Mouse (Mus musculus) leukemia stem cell, adult 10-12 weeks (primary cell): Measurements from ENCODE around the gene Uggt1. TPM values are rescaled to one million over a fixed set of nuclear protein-coding genes. Genes with fewer than 3 reads are reported as not detected.

Experiments
- polyA plus RNA-seq: library from polyadenylated mRNA; stranded (reverse); fragments of >175 nt; gene quantifications from 2 replicates; pipeline ENCODE4 v1.2.3, GENCODE M21; 2012; ENCODE audit warnings: low replicate concordance

Uggt1 gene
- polyA plus RNA-seq = 3.7 and 7.1 TPM in 2 replicates

DNA sequence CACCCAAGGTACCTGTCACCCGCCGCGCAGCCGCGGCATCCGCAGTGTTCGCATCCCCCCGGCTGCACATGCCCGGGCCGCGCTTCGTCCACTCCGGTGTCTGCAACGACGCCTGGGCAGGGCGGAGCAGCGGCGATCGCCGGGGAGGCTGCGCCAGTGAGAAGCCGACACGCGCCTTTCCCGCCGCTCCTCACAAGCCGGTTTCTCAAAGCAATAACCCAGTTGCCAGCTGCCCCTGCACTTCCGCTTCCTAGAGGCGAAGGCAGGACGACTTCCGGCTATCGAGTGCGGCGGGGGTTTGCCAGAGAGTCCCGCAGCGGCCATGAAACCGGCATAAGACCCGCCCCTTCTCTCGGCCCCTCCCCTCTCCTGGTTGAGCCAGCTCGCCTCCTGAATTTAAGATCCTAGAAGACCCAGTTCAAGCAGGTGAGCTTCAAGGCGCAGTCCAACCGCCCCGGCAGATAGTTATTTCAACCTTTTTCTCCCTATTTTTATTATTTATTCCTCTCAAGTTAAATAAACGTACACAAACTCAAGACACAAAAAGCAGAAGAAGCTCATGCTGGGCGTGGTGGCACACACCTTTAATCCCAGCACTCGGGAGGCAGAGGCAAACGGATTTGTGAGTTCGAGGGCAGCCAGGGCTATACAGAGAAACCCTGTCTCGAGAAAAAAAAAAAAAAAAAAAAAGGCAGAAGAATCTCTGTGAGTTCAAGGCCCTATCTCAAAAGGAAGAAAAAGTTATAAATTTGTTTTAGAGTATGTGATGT, at the start of gene Uggt1:
Gene Uggt1 (minus strand): TSS at position 663 of the 770 bp plus-strand sequence.

DNA sequence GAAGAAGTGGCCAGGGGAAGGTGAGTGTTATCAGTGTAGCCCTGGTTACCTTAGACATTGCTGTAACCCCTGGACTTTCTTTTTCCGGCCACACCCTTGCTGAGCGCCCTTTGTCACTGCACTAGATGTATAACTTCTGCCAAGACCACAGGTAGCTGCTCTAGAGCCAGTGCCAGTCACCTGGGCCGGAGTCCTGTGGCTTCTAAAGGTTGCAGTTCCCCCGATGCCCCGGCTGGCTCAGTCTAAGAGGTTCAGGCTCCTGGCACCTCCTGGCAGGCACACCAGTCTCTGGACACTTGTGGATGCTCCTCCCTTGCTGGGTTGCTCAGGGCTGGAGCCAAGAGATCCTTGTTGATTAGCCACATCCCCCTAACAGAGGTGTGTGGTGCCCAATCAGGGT, 29.9 kb upstream of the Uggt1 start, which contains the start of gene Neurl3:
Gene Neurl3 (minus strand): TSS at position 225 of the 400 bp plus-strand sequence.

Other genes starting within 250 kb of the Uggt1 start
- 100 and 155 TPM in 2 replicates for gene Hs6st1, start 176.3 kb downstream of the Uggt1 start, polyA plus RNA-seq
- gene Neurl3, start 30.0 kb upstream of the Uggt1 start, polyA plus RNA-seq = 5.3 and 6.6 TPM in 2 replicates
- gene Arid5a, start 63.0 kb upstream of the Uggt1 start, polyA plus RNA-seq = 39.1 and 55.7 TPM in 2 replicates
- 7.5 and 26.5 TPM in 2 replicates for gene Kansl3, start 124.5 kb upstream of the Uggt1 start, polyA plus RNA-seq
- not detected in 2 replicates for gene Fer1l5, start 127.6 kb upstream of the Uggt1 start, polyA plus RNA-seq
- 4.5 and 5.6 TPM in 2 replicates for gene Lman2l, start 200.6 kb upstream of the Uggt1 start, polyA plus RNA-seq
- gene Cnnm4, start 226.9 kb upstream of the Uggt1 start, polyA plus RNA-seq = 0.69 and 1.3 TPM in 2 replicates